Comparison of ENCODE assay signal across 8 mouse cellular contexts in the genomic region with DNA sequence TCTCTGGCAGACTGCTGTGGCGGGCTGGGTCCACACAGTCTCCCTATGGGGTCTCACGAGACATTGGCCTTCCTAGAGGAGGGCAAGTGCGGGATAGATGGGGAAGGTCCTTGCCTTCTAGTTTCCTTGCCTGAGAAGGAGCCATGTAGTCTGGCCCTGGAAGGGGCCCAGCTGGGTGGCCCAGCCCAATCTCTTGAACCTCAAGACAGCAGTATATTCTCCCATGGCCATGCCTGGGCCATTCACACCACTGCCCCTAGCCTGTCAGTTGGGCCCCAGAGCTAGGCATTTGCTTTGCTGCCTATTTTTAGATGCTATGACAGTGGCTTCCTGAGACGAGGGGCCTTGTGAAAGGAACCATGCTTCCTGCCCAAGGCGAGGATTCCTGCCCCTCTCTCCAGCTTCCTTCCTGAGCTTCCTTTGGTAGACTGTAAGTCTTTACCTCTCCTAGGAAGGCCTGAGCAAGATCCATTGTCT. TPM values are rescaled to one million over a fixed set of nuclear protein-coding genes. Genes with fewer than 3 reads are reported as not detected.
A peak's percentile ranks its signal among the peaks of the same experiment; 100 is the strongest.
DNase-seq lines count a peak whose midpoint lies in the region; ATAC-seq and TF ChIP-seq lines count a peak whose summit lies in the region.

No protein-coding gene starts in this region.

- no peak overlapping the region for H3K9ac ChIP-seq in embryonic facial prominence, embryonic 13.5 days
- H3K9ac ChIP-seq in intestine, postnatal 0 days (ENCODE audit: low read depth, low read length), result no peak overlapping the region

- DNase-seq in heart, adult 11 months, result peak; percentile 98
- DNase-seq in heart, postnatal 25 days (ENCODE audit: low spot score), result no peak
- DNase-seq in lung, postnatal 10 days, result peak; percentile 60
- no peak for DNase-seq in embryo, embryonic 9.5 days (ENCODE audit: extremely low spot score)
- no peak for DNase-seq in urinary bladder, postnatal 36 days (ENCODE audit: low spot score in 2 of 2)

- peak overlapping the region; percentile 74 for H3K27ac ChIP-seq in embryonic facial prominence, embryonic 13.5 days
- peak overlapping the region; percentile 47 for H3K27ac ChIP-seq in intestine, postnatal 0 days (ENCODE audit: low read depth, low read length)

- H3K4me1 ChIP-seq in embryonic facial prominence, embryonic 13.5 days, result peaks cover 62% of the 10 kb centered on the region
- peaks cover 23% of the 10 kb centered on the region for H3K4me1 ChIP-seq in intestine, postnatal 0 days (replicated peaks; ENCODE audit: control insufficient read depth, insufficient read depth, low read length)

- no peak for ATAC-seq in embryonic facial prominence, embryonic 13.5 days (ENCODE audit: insufficient number of reproducible peaks, insufficient read depth, low FRiP score, low TSS enrichment, low read depth)
- ATAC-seq in intestine, postnatal 0 days, result no peak
- ATAC-seq in frontal cortex, adult (ENCODE audit: low TSS enrichment), result no peak

- no peaks in the 10 kb centered on the region for H3K27me3 ChIP-seq in embryonic facial prominence, embryonic 13.5 days
- no peaks in the 10 kb centered on the region for H3K27me3 ChIP-seq in intestine, postnatal 0 days (replicated peaks; ENCODE audit: control insufficient read depth, insufficient read depth, low read length)

- H3K9me3 ChIP-seq in embryonic facial prominence, embryonic 13.5 days, result no peaks in the 10 kb centered on the region
- H3K9me3 ChIP-seq in intestine, postnatal 0 days (ENCODE audit: control insufficient read depth), result no peaks in the 10 kb centered on the region

- H3K36me3 ChIP-seq in embryonic facial prominence, embryonic 13.5 days, result peaks cover 57% of the 10 kb centered on the region
- peaks cover 4% of the 10 kb centered on the region for H3K36me3 ChIP-seq in intestine, postnatal 0 days (ENCODE audit: control insufficient read depth, insufficient read depth)

- no peak overlapping the region; the same call in 1 of the 2 replicates for H3K4me2 ChIP-seq in embryonic facial prominence, embryonic 13.5 days
- H3K4me2 ChIP-seq in intestine, postnatal 0 days (replicated peaks; ENCODE audit: low read depth), result peak overlapping the region; percentile 44

- H3K4me3 ChIP-seq in embryonic facial prominence, embryonic 13.5 days, result no peak overlapping the region
- H3K4me3 ChIP-seq in intestine, postnatal 0 days (ENCODE audit: low read depth, low read length), result no peak overlapping the region

- intact Hi-C loops in heart, postnatal 25 days (cut with DNase I), result no loop called here

- WGBS in embryonic facial prominence, embryonic 13.5 days, result 59% methylated on average over 5 of the region's 5 CpGs
- WGBS in intestine, postnatal 0 days, result 45% methylated on average over 5 of the region's 5 CpGs

- no peak for TF ChIP-seq CTCF in intestine, postnatal 0 days (IDR thresholded peaks at IDR 0.05; ENCODE audit: low read depth)

RNA-seq across cellular contexts. Expression of gene Cd81, which starts 5.7 kb away (rescaled TPM):
- total RNA-seq in heart, postnatal 25 days (2021), result 100 to 1,000 TPM; 424 to 455 TPM
- polyA plus RNA-seq in embryonic facial prominence, embryonic 13.5 days (2015; fragmentation: Nextera tagmentation; extraction: Ambion mirVana), result 407 and 457 TPM in 2 replicates
- polyA plus RNA-seq in intestine, postnatal 0 days (2015; fragmentation: Nextera tagmentation; extraction: Ambion mirVana), result 212 and 216 TPM in 2 replicates

RNA-seq across cellular contexts. Expression of gene Tssc4, which starts 10.8 kb away (rescaled TPM):
- 10 to 100 TPM; 13.8 to 19.6 TPM for total RNA-seq in heart, postnatal 25 days (2021)
- 98.8 and 105 TPM in 2 replicates for polyA plus RNA-seq in embryonic facial prominence, embryonic 13.5 days (2015; fragmentation: Nextera tagmentation; extraction: Ambion mirVana)
- polyA plus RNA-seq in intestine, postnatal 0 days (2015; fragmentation: Nextera tagmentation; extraction: Ambion mirVana), result 32.8 and 34.0 TPM in 2 replicates

RNA-seq across cellular contexts. Expression of gene Trpm5, which starts 36.2 kb away (rescaled TPM):
- total RNA-seq in heart, postnatal 25 days (2021), result not detected
- polyA plus RNA-seq in embryonic facial prominence, embryonic 13.5 days (2015; fragmentation: Nextera tagmentation; extraction: Ambion mirVana), result 7.7 and 9.8 TPM in 2 replicates
- 0.97 and 1.3 TPM in 2 replicates for polyA plus RNA-seq in intestine, postnatal 0 days (2015; fragmentation: Nextera tagmentation; extraction: Ambion mirVana)

RNA-seq across cellular contexts. Expression of gene Kcnq1, which starts 47.9 kb away (rescaled TPM):
- 10 to 100 TPM; 37.4 to 37.7 TPM for total RNA-seq in heart, postnatal 25 days (2021)
- polyA plus RNA-seq in embryonic facial prominence, embryonic 13.5 days (2015; fragmentation: Nextera tagmentation; extraction: Ambion mirVana), result 0.69 and 0.84 TPM in 2 replicates
- polyA plus RNA-seq in intestine, postnatal 0 days (2015; fragmentation: Nextera tagmentation; extraction: Ambion mirVana), result 10.5 and 13.8 TPM in 2 replicates

RNA-seq across cellular contexts. Expression of gene Tspan32, which starts 53.4 kb away (rescaled TPM):
- total RNA-seq in heart, postnatal 25 days (2021), result 1 to 10 TPM in 1 of 2 experiments, under 1 TPM in 1; 0.34 to 1.5 TPM
- 2.6 and 2.8 TPM in 2 replicates for polyA plus RNA-seq in embryonic facial prominence, embryonic 13.5 days (2015; fragmentation: Nextera tagmentation; extraction: Ambion mirVana)
- 0.74 and 0.77 TPM in 2 replicates for polyA plus RNA-seq in intestine, postnatal 0 days (2015; fragmentation: Nextera tagmentation; extraction: Ambion mirVana)

Comparison
In these comparisons a context has a peak if more than half of its experiments do, and no peak if none do; other contexts are left out.
1. DNase-seq: peak in heart, adult 11 months (single experiment) and lung, postnatal 10 days (single experiment); none in heart, postnatal 25 days (single experiment), embryo, embryonic 9.5 days (single experiment) and urinary bladder, postnatal 36 days (0 of 2).